Mouse (Mus musculus) frontal cortex, adult (tissue): ENCODE measurements around the gene Mthfsl.
"Not testable (repeated sequence)": the region's sequence is repeated elsewhere in the genome, so short reads cannot be mapped to it uniquely, and the experiment has no call there.

Experiments
- ATAC-seq: cut with Nextera tagmentation; 2 replicates; pipeline ENCODE4 v1.9.2; 2017; ENCODE audit warnings: mild to moderate bottlenecking, moderate library complexity, mixed read lengths; ENCODE audit not compliant: low TSS enrichment

Mthfsl gene

DNA sequence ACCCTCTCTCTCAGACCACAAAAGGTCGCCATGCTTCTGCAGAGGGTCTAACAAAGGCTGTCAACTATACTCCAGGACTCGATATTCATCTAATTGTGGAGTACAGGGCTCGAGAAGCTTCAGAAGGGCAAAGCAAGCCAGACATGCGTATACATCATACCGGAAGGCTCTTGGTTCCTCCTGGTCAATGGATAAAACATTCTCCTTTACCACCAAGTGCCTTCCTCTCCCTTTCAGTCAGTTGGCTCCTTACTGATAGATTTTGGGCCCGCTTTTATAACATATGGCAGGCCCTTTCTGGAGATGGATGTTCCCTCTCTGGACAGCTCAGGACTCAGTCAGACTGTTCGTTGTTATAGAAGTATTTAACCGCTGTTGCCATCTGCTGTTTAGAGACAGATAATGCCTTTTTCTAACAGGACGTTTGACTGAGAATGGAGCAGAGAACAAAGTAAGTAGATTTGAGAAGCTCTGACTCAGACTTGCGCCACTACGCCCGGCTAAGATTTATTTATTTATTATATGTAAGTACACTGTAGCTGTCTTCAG is at the start of gene Mthfsl:
TSS of gene Mthfsl (minus strand) at position 308 of the 549 bp plus-strand sequence.
- peak; percentile 66 for ATAC-seq

DNA sequence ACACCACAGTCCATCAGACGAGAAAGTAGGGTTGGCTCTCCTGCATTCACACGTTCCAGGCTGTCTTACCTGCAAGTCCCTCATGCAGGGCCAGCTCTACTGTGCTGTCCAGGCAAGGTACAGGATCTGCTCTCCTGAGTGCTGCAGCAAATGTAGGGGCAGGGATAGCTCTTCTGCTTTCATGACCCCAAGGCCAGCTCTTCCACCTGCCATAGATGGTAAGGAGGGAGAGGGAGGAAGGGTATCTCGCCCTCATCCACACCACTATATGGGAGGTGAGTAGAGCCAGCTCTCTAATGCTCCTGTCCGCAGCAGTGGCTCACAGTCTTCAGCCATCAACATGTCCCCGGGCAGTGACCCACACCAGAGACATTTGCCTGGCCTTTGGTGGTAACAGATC is 49.4 kb upstream of the Mthfsl start:
- not testable (repeated sequence) for ATAC-seq

DNA sequence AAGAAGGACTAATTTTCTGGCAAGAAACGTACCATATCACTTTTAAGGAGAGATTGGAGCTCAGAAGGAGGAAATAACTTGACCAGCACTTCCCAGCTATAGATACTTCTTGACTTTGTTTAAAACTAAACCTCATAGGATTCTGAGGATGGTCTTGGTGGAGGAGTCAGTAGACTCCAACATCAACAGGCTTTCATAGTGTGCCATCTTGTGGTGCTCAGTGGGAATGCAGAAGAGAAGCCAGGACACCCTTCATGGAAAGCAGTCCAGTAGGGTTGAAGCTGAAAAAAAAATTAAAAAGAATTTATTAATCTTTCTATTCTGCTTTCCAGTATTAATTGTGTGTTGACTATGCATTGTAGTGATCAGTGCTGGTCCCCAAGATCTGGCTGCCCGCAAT is 26.6 kb upstream of the Mthfsl start:
- ATAC-seq, result peak; percentile 86; the same call in 1 of the 2 replicates

- not testable (repeated sequence) for ATAC-seq
Measured at GRCm38 (mm10) chr9:88746046-88746445, 25.9 kb upstream of the Mthfsl start.

- not testable (repeated sequence) for ATAC-seq
Measured at GRCm38 (mm10) chr9:88735289-88735688, 15.2 kb upstream of the Mthfsl start.

GRCm38 (mm10) chr9:88733182-88733581 is 13.1 kb upstream of the Mthfsl start:
- ATAC-seq, result not testable (repeated sequence)

DNA sequence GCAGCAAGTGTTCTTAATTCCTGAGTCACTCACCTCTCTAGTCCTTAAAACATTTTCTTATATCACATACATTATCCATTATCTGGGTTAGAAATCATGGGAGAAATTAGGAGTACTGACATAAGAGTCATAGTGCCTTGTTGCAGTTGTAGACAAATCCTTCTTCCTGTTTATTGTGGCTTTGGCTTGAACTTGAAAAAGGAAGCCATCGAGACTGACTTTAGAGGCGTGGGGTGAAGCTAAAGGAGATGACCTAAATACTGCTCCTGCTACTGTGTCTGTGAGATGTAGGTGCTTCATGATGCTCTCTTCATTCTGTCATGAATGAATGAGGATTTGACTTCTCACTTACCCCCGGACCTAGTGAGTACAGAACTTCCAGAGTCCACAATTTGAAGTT is 12.2 kb upstream of the Mthfsl start:
- ATAC-seq, result not testable (repeated sequence)

GRCm38 (mm10) chr9:88731728-88732127 is 11.6 kb upstream of the Mthfsl start, which contains the start of gene Bcl2a1d:
TSS of gene Bcl2a1d (minus strand) at chr9:88731914.
- ATAC-seq, result not testable (repeated sequence)

- ATAC-seq, result not testable (repeated sequence)
Measured at GRCm38 (mm10) chr9:88728311-88728710, 8.2 kb upstream of the Mthfsl start.

DNA sequence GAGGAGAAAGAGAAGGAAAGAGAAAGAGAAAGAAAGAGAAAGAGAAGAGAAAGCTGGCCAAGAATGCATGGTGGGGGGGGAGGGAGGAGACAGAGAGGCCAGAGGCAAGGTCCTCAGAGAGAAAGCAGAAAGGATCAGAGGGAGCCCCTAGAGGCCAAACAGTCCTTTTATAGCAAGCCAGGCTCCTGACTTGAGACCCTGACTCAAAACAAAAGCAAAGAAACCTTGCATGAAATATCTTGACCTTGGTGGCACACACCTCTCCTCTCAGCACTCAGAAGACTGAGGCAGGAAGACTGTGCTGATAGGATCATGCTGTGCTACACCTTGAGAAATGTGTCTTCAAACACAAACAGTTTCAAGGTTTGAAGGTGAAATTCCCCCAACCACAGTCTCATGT is 1.5 kb upstream of the Mthfsl start:
- ATAC-seq, result not testable (repeated sequence)

GRCm38 (mm10) chr9:88719073-88719921 is 799 bp downstream of the Mthfsl start:
- peak; percentile 90 for ATAC-seq

- not testable (repeated sequence) for ATAC-seq
Measured at GRCm38 (mm10) chr9:88718593-88718992, 1.5 kb downstream of the Mthfsl start.

GRCm38 (mm10) chr9:88718140-88718539 is 2.0 kb downstream of the Mthfsl start:
- not testable (repeated sequence) for ATAC-seq

DNA sequence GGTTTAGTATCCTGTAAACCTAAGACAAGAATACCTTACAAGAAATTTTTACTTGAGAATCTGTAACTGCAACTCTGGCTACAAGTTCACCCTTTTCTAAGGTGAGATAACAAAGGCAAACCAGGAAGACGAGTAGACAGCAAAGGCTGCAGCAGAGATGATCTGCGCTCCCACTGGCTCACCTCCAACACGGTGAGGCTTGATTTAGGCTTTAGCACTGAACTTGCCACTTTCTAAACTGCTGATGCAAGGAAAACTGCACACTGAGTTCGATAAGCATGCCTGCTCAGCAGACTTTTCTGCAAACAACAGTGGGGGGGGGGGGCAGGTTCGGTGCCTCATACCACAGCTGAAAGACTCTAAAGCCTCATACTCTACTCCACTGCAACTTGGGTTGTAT is 5.6 kb downstream of the Mthfsl start:
- not testable (repeated sequence) for ATAC-seq

DNA sequence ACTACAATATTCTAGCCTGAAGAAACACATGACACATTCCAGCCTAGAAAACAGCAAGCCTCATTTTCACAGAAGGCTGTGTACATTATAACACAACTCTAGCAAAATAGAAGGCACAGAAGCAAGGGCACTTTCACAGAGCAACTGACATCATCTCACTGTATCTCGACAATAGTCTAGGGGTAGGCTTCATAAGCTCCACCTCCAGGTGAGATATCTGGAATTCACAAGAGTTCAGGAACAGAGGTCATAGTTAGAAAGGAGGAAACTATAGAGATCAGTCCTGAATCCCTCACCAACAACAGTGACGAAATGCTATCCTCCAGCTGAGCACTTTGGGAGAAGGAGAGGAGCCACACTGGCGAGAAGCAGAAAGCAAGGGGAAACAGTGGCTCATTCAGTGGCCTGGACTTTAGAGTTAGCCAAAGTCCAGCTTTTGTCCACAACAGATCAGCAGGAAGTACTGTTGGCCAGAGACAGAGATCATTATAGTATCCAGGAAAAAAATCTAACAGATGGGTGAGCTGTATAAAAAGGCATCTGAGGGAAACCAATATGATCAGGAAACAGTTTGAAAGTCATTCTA is 7.8 kb downstream of the Mthfsl start:
- not testable (repeated sequence) for ATAC-seq

DNA sequence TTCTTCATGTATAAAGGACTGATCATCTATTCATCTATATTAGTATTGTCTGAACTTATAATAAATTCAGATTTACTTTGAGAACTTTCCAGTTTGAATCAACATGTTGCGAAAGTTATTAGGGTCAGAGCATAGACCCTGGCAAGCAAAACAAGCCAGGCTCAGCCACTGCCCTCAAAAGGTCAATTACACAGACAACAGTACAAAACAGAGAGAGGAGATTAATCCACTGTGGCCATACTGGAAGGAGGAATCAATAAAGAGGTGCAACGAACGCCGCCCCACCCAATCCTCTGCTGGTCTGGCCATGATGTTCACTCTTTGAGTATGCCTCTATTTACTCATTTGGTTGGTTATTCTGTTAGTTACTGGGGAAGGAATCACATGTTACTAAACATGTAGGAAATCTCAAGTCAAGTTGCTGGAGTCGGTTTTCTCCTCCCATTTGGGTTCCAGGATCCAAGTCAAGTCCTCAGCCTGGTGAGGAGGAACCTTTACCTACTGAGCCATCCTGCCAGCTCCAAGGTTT is 9.1 kb downstream of the Mthfsl start:
- not testable (repeated sequence) for ATAC-seq

DNA sequence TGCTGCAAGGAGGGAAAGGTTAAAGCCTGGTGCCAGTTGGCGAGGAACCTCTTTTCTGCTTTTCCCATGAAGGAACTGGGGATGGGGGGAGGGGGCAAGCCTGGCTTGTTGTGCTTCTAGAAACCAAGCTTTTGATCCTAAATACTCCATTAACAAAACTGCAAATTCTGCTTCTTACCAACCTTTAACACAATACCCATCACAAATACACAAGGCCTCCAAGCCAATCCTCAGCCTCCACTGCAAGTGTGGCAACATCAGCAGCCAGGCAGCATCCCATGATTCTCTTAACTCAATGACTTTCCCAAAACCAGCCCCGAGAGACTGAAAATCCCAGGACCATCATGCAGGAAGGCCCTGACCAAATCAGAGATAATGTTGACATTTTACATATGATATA is 9.7 kb downstream of the Mthfsl start:
- not testable (repeated sequence) for ATAC-seq

DNA sequence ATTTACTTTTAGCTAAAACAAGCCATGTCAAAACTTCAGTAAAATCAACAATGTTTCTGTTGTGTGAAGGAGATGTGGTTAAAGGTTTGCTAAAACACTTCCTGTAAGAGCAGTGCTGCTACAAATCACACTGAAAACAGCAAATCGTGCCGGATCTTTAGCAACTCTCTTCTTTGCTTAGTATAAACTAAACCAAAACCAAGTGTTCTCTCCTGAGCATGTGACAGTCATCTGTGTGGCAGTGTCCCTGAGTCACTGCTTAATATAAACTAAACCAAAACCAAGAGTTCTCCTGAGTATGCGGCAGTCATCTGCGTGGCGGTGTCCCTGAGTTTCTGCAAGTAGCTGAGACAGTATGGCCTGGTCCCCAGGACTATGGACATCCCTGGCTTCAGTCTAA is 10.3 kb downstream of the Mthfsl start:
- peak; percentile 62 for ATAC-seq

DNA sequence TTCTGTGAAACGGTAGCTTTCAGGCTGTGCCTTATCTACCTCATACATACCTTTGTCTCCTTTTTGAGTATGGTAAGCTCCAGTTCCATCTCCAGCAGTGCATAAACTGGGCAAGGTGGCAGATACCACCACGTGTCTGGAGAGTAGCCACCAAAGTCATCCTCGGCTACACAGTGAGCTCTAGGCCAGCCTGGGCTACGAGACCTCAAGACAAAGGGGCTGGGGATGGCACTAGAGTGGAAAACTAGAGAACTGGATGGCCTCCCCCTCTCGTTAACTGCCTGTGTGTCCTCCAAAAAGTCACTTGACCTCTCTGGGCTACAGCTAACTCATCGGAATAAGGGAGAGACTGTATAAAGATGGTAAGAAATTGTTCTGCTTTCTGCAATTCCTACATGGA is 10.8 kb downstream of the Mthfsl start:
- ATAC-seq, result no peak

DNA sequence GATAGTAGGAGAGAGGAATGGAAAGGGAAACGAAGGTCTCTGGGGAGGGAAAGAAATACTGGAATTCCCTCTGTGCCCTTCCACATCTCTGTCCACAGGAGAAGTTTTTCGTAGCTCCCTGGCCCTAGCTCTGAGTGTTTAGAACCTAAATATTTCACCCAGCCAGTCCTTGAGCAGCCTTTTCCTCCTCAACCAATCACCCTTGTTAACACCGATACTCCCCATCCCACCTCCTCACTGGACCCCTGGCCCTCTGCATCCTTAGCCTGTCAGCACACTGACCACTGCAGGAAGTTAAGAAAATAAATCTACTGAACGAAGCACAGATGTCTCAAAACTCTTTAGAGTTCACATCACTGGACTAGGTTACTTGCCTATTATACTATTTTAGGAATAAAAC is 13.4 kb downstream of the Mthfsl start:
- ATAC-seq, result no peak

- not testable (repeated sequence) for ATAC-seq
Measured at GRCm38 (mm10) chr9:88705157-88705556, 14.9 kb downstream of the Mthfsl start.

DNA sequence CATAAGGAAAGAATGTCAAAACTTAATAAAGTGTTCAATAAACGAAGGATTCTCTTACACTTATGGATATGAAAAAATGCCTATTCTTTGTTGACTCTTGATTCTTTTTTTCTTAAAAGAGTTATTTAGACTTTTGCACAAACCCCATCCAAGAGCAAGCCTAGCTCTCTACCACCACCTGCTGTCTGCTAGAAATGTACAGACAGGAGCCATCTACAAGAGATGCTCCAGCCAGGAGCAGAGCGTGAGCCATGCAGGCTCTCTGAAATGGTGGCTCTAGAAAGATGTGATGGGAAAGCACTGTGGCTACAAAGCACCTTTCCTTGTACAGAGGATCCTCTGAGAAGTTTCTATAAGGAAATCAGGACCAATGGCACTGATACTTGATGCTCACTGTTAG is 21.4 kb downstream of the Mthfsl start:
- peak; percentile 95 for ATAC-seq
